Mouse (Mus musculus): ENCODE measurements around the gene Gpn3.

Gene Gpn3

DNA sequence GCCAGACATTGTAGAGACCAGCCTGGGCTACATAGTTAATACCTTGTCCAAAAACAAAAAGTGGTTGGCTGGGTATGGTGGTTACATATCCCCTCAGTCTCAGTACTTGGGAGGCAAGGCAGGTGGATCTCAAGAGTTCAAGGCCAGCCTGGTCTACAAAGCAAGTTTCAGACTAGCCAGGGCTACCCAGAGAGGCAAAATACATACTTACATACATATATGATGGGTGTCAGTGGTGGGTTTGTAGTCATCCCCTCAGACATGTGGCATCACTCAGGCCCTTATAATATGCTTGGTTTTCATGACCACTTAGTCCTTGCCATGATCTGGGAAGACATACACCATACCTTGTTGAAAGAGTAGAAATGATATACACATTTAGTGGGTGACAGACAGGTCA, 19.0 kb downstream of the Gpn3 start:
- DNase-seq (ENCODE audit: low spot score) = no peak

DNA sequence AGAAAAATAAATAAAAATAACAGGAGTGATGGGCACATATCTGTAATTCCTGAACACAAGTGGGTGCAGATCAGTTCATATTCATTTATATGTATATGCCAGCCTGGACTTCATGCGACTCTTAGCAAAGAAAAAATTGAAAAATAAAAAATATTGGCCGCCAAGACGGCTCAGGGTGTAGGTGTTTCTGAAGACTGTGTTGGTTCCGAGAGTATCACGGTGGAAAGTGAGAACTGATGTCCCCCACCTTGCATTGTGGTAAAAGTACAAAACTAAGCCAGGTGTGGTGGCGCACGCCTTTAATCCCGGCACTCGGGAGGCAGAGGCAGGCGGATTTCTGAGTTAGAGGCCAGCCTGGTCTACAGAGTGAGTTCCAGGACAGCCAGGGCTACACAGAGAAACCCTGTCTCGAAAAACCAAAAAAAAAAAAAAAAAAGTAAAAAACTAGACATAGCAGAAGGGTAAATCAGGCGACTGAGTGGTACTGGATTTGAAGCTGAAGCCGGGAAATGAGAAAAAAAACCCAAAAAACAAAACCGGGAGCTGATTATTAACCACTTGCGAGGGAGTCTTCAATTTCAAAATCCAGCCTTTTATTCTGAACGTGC, 19.6 kb downstream of the Gpn3 start:
- DNase-seq (ENCODE audit: low spot score) = no peak

DNA sequence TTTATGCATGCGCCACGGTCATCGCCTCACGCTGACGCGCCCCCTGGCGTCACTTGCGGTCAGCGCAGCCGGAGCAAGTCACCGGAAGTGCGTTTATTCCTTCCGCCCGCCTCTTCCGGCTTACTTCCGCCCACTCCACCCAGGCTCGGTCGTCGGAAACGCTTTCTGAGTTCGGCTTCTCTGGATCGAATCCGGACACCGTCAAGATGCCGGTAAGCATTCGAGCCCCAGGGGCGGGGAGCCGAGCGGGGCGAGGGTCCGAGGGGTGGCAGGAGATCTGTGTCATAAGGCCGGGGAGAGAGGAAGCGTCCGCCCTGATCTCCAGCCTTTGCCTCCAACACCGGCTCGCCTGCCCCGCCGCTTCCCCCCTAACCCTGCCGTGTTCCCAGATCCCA, 20.1 kb downstream of the Gpn3 start, which contains the start of gene Arpc3:
Arpc3 (plus strand) TSS at position 93 of the 395 bp plus-strand sequence.
- DNase-seq (ENCODE audit: low spot score) = peak; percentile 86

DNA sequence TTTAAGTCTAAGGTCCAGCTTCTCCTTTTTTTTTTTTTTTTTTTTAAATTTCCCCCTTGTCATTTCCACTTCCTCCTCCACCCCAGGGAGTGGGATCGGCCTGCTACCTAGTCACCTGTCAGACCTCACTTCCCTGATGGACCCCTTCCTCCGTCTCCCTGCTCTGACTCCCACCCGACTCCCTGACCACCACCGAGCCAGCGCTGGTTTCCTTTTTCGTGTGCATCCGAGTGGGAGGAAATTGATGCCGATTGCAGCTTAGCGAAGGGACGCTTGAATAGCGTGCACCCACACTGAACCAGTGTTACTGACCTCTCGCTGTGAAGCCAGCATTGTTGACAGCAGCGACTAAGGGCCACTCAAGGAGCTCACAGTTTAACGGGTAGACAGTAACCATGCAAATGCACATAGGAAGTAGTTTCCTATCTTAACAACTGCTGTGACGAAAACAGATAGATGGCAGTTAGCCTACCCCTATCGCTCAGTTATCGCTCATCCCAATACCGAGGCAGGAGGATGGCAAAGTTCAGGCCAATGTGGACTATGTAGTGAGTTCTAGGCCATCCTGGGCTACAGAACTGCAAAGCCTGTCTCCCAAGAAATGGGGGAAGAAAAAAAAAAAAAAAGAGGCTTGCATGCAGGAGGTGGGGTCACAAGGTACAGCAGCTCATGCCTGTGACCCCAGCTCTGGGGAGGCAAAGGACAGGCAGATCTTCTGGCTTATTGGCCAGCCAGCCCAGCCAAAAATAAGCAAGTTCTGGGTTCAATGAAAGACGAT, 20.7 kb downstream of the Gpn3 start:
- DNase-seq (ENCODE audit: low spot score) = peak; percentile 21

DNA sequence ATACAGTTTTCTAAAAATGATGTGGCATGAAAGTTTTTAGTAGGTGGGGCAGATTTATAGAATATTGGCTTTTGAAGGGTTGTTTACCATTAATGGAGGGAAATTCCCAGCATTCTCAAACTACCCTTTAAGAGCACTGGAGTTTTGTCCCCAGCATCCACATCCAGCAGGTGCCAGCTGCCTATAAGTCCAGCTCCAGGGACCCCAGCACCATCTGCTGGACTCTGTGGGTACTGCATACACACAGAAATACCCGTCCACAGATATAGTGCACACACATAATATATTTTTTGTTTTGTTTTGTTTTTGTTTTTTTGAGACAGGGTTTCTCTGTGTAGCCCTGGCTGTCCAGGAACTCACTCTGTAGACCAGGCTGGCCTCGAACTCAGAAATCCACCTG, 22.2 kb downstream of the Gpn3 start:
- DNase-seq (ENCODE audit: low spot score) = peak; percentile 23

DNA sequence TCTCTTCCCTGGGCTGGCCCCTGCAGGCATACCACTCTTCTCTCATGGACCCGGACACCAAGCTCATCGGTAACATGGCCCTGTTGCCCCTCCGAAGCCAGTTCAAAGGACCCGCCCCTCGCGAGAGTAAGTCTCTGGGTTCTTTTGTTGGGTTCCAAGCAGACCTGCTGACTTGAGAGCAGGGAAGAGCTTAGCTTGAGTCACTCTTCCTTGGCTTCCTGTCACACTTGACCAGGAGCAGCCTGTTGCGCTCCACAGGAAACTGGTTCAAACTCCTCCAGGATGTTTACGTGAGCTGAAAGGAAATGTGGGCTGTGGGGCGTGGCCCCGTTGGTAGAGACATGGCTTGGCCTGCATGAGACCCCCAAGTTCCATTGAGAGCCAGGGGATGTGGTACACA, 25.1 kb downstream of the Gpn3 start:
- DNase-seq (ENCODE audit: low spot score) = no peak

DNA sequence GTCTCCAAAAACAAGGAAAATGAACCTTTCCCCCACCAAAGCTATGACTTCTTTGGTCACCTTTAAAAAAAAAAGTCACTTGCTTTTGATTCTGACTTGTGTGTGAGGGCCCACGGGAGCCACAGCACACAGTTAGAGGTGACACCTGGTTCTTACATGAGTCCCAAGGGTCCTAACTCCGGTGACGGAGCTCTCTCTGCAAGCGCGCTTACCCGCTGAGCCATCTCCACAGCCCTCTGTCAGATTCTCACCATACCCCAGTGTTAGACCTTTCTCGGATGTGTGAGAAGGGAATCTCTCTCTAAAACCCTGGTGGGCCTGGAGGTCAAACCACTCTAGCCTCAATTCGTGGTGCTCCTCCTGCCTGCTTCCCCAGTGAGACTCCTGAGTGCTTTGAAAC, 25.8 kb downstream of the Gpn3 start:
- no peak for DNase-seq (ENCODE audit: low spot score)

DNA sequence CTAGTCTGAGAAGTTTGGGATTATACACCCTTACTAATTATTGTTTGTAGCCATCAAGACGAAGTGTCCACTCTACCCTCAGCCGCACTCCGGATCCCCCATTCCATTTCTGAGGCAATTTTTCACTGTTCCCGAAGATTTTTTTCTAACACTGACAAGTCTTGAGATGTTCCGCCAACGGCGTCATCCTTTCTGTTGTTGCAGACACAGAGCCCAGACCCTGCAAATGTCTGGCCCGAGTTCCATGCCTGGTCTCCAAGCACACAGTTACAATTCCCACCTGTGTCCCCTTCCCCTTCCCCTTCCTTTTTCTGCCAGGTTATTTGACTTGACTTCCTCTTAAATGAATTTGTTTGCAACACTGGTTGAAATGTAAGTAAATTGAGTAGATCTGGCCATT, 28.2 kb downstream of the Gpn3 start:
- no peak for DNase-seq (ENCODE audit: low spot score)

DNA sequence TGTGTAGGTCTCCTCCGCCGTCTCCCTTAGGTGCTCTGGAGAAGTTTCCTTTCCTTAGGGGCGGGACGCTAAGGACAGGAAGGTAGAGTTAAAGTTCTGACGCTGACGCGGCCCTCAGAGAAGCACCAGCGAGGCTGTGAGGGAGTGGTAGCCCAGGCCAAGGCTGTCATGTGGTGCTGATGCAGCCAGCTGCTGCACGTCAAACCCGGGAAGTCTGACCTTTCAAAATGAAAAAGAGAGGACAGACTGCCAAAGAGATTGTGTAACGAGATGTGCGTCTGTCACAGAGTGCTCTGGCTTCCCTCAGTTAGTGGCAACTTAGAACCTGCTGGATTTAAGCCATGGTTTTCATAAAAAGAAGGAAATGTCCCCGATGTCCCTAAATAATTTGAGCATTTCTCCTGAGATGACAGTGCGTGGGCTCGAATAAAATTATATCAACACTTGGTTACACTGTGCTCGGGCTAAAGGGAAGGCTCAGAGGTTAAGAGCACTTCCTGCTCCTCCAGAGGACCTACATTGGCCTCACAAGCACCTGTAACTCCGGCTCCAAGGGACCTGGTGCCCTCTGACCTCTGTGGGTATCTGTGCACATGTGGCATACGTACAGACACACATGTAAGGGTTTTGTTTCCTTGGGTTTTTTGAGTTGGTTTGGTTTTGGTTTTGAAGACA, 29.1 kb downstream of the Gpn3 start:
- DNase-seq (ENCODE audit: low spot score) = no peak

DNA sequence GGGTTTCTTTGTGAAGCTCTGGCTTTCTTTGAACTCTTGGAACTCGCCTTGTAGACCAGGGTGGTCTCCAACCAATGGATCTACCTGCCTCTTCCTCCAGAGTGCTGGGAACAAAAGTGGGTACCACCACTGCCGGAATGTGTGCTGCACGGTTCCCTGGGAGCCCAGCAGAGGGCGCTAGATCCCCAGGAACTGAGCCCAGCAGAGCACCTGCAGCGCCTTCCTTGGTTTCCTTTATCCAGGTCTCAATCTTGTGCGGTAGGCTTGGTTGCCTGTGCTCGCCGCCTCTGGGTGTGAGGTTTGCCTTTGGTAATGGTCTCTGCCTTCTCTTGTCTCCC, 29.6 kb downstream of the Gpn3 start:
- DNase-seq (ENCODE audit: low spot score) = peak; percentile 37

DNA sequence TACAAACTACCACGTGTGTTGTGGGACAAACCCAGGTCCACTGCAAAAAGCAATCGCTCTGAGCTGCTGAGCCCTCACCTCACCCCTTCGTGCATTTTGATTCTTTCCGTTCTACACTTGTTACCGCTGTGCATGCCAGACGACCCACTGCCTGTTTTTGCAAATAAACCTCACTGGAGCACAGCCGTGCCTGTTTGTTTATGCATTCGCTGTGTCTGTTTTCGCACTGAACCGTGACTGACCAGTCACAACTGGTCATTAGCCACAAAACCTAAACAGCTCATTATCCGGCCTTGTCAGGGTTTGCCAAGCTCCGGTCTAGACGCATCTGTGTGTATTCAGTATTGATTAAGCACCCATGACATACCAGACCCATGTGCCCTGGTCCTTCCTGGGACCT, 30.5 kb downstream of the Gpn3 start:
- no peak for DNase-seq (ENCODE audit: low spot score)

DNA sequence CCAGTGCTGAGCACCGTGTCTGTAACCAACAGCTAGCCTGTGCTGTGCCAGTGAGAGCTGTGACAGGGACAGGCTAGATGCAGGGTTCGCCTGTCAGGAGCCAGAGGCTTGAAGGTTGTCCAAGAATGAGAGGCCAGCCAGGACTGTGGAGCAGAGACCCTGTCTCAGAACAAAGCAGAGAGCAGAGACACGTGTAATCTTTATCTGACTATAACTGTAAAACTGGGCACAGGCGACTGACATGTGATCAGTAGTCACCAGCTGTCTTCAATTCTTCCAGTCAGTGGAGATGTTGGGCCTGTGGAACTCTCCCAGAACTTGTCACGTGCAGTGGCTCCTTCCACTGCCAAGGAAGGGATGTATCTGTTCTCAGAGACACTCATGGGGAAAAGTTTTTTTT, 31.1 kb downstream of the Gpn3 start:
- no peak for DNase-seq (ENCODE audit: low spot score)

DNA sequence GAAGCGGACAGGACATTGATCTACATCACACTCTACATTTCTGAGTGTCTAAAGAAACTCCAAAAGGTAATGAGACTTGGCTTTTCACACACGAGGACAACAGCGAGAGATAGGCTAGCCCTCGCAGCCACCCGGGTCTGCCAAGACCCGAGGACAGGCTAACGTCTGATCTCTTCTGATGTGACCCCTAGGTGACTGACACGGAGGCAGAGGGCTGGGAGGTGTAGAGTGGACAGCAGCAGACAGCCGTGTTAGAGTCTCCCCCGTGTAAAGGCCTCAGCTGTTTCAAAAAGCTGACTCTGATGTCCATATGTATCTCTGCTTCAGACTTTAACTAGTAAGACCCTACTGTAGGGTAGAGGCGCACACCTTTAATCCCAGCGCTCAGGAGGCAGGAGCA, 31.7 kb downstream of the Gpn3 start:
- no peak for DNase-seq (ENCODE audit: low spot score)

DNA sequence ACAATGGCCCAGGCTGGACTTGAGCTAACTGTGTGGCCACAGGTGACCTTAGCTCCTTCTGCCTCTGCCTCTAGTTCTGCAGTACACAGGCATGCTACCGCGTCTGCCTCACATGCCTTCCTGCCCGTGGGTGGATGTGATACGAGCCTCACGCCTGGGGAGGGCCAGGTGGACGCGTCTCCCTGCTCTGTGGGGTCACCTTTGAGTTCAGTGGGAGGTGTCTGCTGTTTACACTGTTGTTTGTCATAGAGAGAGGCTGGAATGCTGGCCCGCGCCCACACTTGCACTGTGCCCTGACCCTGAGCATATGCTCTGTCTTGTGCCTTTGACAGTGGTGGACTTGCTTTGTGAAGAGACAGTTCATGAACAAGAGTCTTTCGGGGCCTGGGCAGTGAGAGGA, 33.9 kb downstream of the Gpn3 start:
- DNase-seq (ENCODE audit: low spot score) = no peak

DNA sequence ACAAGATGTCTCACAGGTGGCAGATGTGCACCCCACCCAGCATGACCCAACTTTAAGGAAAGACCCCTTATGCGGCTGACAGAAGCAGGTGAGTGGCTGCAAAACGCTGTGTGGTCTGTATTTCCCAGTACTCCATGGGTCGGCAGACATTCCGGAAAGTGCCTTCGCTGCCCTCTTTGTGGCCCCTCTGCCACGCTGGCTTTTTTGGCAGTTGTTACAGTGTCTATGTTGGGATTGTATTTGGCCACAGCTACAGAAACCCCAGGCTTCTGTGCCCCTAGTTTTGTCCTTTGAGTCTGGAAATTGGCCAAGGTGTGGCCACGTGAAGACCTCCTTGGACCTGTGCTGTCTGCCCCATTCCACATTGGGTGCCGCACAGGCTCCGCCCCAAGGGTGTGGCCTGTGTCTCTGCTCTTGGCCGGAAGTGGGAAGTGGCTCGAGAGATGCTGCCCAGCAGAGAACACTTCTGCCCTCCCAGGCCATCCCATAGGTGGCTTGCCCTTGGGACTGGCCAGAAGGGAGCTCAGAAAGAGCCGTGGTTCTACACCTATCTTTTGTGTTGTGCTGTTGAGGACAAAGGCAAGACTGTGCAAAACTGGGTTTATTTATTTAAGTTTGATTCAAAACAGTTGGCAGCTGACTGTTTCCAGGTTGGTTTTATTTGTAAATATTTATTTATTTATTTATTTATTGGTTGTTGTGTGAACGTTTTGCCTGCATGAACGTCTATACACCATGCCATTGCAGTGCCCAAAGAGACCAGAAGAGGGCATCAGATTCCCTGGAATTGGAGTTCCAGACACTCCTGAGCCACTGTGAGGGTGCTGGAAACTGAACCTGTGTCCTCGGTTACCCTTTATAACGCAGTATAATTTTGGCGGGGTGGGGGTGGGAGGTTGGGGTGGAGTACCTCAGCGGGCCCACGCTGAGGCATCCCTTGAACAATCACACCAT, 38.3 kb downstream of the Gpn3 start:
- DNase-seq (ENCODE audit: low spot score) = no peak

DNA sequence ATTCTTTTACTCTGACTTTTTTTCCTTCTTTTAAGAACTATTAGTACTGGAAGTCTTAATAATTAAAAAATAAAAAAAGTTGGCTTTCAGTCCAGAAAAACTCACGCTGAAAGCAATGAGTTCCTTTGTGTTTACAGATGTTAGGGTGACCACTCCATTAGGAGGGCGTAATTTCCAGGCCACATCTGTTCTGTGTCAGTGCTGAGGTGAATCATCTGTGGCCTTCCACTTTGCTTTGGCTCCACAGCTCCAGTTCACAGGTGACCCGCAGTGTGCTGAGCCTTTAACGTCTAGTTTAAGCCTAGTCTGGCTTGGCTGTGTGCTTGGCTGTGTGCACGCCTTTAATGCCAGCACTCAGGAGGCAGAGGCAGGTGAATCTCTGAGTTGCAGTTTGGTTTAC, 40.2 kb downstream of the Gpn3 start:
- DNase-seq (ENCODE audit: low spot score) = no peak

DNA sequence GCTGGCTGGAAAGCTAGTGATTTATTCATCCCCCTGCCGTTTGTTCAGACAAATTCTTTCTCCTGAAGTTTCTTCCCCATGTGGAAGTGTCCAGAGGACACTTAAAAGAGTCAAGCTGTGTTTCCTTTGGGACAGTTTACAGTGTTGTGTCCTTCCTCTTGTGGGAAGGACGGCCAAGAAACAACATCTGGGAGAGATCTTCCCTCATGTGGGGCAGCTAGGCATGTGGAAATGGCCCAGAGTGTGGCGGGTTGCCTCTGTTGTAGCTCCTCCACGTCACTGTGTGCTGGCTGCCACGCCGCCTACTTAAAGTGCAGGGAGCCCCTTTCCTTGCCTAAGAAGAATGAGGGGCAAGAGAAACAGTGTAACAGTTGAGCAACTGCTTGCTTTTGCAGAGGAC, 41.1 kb downstream of the Gpn3 start:
- no peak for DNase-seq (ENCODE audit: low spot score)

DNA sequence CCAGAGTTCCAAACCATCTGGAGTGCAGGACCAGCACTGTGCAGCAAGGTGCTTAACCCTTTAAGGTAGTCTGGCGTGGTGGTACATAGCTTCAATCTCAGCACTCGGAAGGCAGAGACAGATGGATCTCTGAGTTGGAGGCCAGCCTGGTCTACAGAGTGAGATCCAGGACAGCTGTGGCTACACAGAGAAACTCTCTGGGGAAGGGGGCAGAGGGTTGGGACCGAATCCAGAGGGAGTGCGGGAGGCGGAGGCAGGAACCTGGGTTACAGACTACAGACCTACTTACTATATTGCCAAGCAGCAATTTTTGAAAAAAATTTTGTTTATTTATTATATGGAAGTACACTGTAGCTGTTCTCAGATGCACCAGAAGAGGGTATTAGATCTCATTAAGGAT, 42.7 kb downstream of the Gpn3 start:
- no peak for DNase-seq (ENCODE audit: low spot score)

DNA sequence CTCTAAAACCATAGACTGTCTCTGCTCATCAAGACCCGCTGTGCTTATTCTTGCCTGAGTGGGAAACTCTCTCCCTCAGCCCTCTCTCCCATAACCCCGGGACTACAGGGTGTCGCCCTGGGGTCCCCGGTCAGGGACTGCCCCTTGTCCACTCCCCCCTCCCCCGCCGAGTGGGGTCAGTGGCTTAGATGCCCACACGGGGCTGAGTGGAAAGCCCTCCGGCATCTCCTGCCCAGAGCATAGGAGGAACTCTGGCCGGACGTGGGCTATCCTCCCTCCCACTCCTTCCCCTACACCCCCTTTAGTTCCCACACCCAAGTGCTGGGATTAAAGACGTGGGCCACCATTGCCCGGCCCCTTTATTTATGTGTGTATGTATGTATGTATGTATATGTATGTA, 43.8 kb downstream of the Gpn3 start:
- DNase-seq (ENCODE audit: low spot score) = no peak

DNA sequence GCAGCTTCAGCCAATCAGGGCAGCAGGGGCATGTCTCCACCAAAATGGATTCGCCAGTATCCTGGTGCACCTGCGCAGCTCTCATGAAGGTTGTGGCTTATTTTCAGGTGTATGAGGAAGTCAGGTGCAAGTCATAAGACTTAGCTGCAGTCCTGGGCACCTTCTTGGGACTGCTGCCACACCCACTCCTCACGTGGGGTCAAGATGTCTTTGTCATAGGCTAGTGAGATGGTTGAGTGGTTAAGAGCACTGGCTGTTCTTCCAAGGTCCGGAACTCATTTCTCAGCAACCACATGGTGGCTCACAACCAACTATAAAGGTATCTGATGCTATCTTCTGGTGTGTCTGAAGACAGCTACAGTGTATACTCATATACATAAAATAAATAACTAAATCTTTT, 49.0 kb downstream of the Gpn3 start:
- peak; percentile 38 for DNase-seq (ENCODE audit: low spot score)

DNA sequence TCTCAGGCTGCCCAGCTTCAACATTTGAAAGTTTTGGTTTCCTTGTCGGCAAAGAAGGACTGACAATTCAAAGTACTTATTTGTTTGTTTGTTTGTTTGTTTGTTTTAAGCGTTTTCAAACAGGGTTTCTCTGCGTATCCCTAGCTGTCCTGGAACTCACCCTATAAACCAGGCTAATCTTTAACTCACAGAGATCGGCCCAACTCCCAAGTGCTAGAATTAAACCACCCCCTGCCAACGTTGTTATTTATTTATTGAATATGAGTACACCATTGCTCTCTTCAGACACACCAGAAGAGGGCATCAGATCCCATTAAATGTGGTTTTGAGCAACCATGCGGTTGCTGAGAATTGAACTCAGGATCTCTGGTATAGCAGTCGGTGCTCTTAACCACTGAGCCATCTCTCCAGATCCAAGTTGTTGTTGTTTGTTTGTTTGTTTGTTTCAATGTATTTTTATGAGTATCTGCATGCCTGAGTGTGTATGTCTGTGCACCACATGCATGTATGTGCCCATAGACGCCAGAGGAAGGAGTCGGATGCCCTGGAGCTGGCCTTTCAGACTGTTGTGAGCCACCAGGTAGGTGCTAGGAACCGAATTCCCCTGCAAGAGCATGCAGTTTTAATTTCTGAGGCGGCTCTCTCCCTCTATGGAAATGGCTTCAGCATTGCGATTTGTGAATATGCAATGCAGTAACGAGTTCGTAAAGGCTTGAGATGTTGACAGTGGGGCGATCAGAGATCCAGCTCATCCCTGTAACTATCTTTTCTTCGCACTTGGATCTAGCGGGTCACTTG, 49.8 kb downstream of the Gpn3 start, which contains the start of gene Anapc7:
Anapc7 (plus strand) TSS at position 423 of the 798 bp plus-strand sequence.
- no peak for DNase-seq (ENCODE audit: low spot score)
